Mouse (Mus musculus) midbrain, embryonic 10.5 days (tissue): ENCODE data around the gene Tmem270. TPM values are rescaled to one million over a fixed set of nuclear protein-coding genes. Genes with fewer than 3 reads are reported as not detected.
A peak's percentile ranks its signal among the peaks of the same experiment; 100 is the strongest.
"Not testable (repeated sequence)": the region's sequence is repeated elsewhere in the genome, so short reads cannot be mapped to it uniquely, and the experiment has no call there.

ENCODE experiments used
- DNase-seq: peaks from one replicate; pipeline ENCODE4 v3.0.0-alpha.2; 2017; ENCODE audit warnings: low spot score
- H3K27ac ChIP-seq: fragments of 300-500 bp; sonication (generic); replicated peaks from 2 replicates; pipeline ENCODE4 v1.5.1; 2016; ENCODE audit warnings: mild to moderate bottlenecking
- H3K27me3 ChIP-seq: fragments of 300-500 bp; sonication (generic); 2 replicates; pipeline ENCODE4 v1.6.1; 2016; ENCODE audit warnings: low read depth, mild to moderate bottlenecking; ENCODE audit not compliant: poor library complexity, severe bottlenecking
- H3K36me3 ChIP-seq: fragments of 300-500 bp; sonication (generic); 2 replicates; pipeline ENCODE4 v1.6.1; 2016; ENCODE audit warnings: mild to moderate bottlenecking, moderate library complexity
- H3K4me1 ChIP-seq: fragments of 300-500 bp; sonication (generic); 2 replicates; pipeline ENCODE4 v1.6.1; 2016
- H3K4me3 ChIP-seq: fragments of 300-500 bp; sonication (generic); 2 replicates; pipeline ENCODE4 v1.5.1; 2016; ENCODE audit warnings: mild to moderate bottlenecking, moderate library complexity
- H3K9me3 ChIP-seq: fragments of 300-500 bp; sonication (generic); replicated peaks from 2 replicates; pipeline ENCODE4 v1.6.1; 2016; ENCODE audit warnings: mild to moderate bottlenecking
- WGBS: fragments of 180-500 bp; shearing (Covaris S2); methylation state at CpG from one replicate; pipeline ENCODE4 v1.1.7; 2016; 5-methylcytosine and 5-hydroxymethylcytosine counted together
- polyA plus RNA-seq: library from polyadenylated mRNA; unstranded; fragments of >200 nt; fragmentation: Nextera tagmentation; extraction: Ambion mirVana; gene quantifications from 2 replicates; pipeline ENCODE4 v1.2.1, GENCODE M21; 2016

Tmem270 gene
- polyA plus RNA-seq, 1 experiment from 2014 or later: not detected

DNA sequence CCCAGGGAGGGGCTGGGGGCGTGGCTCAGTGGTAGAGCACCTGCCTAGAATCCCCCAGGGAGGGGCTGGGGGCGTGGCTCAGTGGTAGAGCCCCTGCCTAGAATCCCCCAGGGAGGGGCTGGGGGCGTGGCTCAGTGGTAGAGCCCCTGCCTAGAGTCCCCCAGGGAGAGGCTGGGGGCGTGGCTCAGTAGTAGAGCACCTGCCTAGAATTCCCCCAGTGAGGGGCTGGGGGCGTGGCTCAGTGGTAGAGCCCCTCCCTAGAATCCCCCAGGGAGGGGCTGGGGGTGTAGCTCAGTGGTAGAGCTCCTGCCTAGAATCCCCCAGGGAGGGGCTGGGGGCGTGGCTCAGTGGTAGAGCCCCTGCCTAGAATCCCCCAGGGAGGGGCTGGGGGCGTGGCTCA, 33.0 kb upstream of the Tmem270 start:
- DNase-seq, H3K9me3 ChIP-seq, H3K27ac ChIP-seq, H3K4me3 ChIP-seq, H3K4me1 ChIP-seq, H3K36me3 ChIP-seq: not testable (repeated sequence)
- 88% methylated on average over 6 of the region's 7 CpGs for WGBS
- H3K27me3 ChIP-seq: peaks cover 11% of the 10 kb centered on the region; the same call in 1 of the 2 replicates

DNA sequence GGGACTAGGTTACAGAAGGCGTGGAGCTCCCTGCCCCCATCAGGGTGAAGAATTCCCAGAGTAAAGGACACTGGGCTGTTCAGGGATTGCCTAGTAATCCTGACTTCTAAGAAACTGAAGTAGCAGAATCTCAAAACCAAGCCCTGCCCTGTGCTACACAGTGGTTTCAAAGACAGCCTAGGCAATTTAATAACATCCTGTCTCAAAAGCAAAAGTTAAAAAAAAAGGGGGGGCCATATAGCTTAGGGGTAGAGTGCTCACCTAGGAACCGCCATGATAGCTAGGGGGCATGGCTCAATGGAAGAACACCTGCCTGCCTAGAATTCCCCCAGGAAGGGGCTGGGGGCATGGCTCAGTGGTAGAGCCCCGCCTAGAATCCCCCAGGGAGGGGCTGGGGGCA, 32.5 kb upstream of the Tmem270 start:
- no peaks in the 10 kb centered on the region for H3K4me1 ChIP-seq
- 68% methylated on average over 3 of the region's 3 CpGs for WGBS
- no peaks in the 10 kb centered on the region for H3K9me3 ChIP-seq
- no peak overlapping the region for H3K4me3 ChIP-seq
- peaks cover 6% of the 10 kb centered on the region; the same call in 1 of the 2 replicates for H3K27me3 ChIP-seq
- H3K36me3 ChIP-seq: peaks cover 5% of the 10 kb centered on the region; the same call in 1 of the 2 replicates
- DNase-seq: no peak
- H3K27ac ChIP-seq: no peak overlapping the region

DNA sequence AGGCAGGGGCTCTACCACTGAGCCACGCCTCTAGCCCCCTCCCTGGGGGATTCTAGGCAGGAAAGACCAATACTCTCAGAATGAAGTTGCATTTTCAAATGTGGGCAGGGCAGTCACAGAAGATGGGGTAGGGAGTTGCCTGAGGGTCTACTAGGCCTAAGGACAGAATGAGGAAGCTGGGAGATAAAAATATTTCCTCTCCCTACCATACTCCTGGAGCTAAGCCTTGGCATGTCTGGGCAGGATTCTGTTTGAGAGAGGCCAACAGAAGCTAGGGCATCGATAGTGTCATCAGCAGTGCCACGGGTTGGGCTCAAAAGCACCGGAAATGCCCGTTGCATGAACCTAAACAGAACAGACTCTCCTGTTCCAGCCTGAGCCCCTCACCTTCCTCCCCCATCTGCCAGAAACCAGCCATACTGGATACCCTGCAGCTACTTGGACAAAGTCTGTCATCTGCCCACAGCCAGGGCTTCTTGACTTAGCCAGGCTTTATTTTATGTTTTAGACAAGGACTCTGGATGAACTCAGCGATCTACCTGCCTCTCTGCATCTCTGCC, 30.2 kb upstream of the Tmem270 start:
- no peaks in the 10 kb centered on the region for H3K27me3 ChIP-seq
- H3K4me1 ChIP-seq: peaks cover 6% of the 10 kb centered on the region
- whole genome bisulfite sequencing: 91% methylated on average over 6 of the region's 6 CpGs
- H3K9me3 ChIP-seq: no peaks in the 10 kb centered on the region
- peaks cover 10% of the 10 kb centered on the region; the same call in 1 of the 2 replicates for H3K36me3 ChIP-seq
- H3K4me3 ChIP-seq: no peak overlapping the region
- DNase-seq: no peak
- H3K27ac ChIP-seq: no peak overlapping the region

DNA sequence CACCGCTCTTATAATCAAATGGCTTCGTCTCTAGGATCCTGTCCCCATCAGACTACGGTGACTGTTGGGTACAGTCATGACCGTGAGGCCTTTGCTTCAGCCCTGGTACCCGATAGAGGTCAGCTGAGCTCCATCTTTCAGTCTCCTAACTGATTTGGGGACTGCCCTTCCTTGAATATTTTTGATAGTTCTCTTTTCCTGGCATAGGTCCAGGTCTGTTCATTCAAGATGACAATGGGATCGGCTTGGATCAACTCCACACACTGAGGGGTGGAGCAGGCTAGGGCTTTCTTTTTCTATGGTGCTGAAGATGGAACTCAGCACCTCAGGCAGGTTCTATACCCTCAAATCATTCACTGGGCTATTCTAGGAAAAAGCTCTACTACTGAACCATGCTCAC, 29.5 kb upstream of the Tmem270 start:
- Histone ChIP-seq H3K9me3 (no peaks in the 10 kb centered on the region), H3K27ac (no peak overlapping the region), H3K27me3 (no peaks in the 10 kb centered on the region), H3K4me3 (no peak overlapping the region), H3K4me1 (peaks cover 6% of the 10 kb centered on the region), H3K36me3 (peaks cover 10% of the 10 kb centered on the region; the same call in 1 of the 2 replicates)
- no peak for DNase-seq
- 96% methylated on average over 6 of the region's 6 CpGs for WGBS

DNA sequence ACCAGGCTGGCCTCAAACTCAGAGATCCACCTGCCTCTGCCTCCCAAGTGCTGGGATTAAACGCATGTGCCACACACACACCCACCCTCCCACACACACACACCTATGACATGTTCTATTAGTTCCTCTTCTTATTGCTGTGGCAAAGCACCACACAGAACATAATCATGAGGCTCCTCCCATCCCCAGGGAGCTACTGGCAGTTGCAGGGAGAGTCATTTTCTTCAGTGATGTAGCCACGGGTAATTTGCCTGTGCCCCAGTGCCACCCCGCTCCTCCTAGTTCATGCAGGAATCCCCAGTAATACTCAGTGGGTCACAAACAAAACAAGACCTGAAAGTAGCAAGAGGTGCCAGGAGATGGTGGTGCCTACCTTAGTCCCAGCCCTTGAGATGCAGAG, 28.1 kb upstream of the Tmem270 start:
- peaks cover 10% of the 10 kb centered on the region; the same call in 1 of the 2 replicates for H3K36me3 ChIP-seq
- no peaks in the 10 kb centered on the region for H3K27me3 ChIP-seq
- H3K9me3 ChIP-seq: no peaks in the 10 kb centered on the region
- no peak overlapping the region for H3K4me3 ChIP-seq
- 91% methylated on average over 3 of the region's 3 CpGs for WGBS
- no peak for DNase-seq
- no peak overlapping the region for H3K27ac ChIP-seq
- peaks cover 6% of the 10 kb centered on the region for H3K4me1 ChIP-seq

DNA sequence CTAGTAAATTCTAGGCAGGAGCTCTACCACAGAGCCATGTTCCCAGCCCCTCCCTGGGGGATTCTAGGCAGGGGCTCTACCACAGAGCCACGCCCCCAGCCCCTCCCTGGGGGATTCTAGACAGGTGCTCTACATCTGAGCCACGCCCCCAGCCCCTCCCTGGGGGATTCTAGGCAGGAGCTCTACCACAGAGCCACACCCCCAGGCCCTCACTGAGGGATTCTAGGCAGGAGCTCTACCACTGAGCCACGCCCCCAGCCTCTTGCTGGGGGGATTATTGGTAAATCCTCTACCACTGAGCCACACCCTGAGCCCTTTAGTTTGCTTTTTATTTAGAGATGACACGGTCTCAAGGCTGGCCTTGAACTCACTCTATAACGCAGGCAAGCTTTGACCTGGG, 27.2 kb upstream of the Tmem270 start:
- H3K27me3 ChIP-seq, DNase-seq: not testable (repeated sequence)
- WGBS: 85% methylated on average over 5 of the region's 5 CpGs

DNA sequence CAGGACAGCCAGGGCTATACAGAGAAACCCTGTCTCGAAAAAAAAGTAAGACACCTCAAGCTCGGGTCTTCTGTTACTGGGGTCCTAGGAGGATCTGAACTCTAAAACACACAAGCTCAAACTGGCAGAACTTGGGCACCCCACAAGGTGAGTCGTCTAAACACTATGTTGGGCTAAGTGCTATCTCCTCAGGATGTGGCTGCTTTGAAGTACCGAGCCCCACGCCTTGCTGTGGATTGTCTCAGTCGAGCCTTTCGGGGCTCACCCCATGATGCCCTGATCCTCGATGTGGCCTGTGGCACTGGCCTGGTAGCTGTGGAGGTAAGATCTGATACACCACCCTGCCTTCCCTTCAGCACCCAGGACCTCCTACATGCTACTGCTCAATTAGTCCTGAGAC, 26.7 kb upstream of the Tmem270 start:
- DNase-seq: no peak
- Histone ChIP-seq H3K4me3 (peak overlapping the region; percentile 57; the same call in 1 of the 2 replicates), H3K27ac (no peak overlapping the region), H3K36me3 (peaks cover 10% of the 10 kb centered on the region; the same call in 1 of the 2 replicates), H3K9me3 (no peaks in the 10 kb centered on the region), H3K4me1 (peaks cover 6% of the 10 kb centered on the region), H3K27me3 (no peaks in the 10 kb centered on the region)
- 94% methylated on average over 8 of the region's 8 CpGs for WGBS

More for the DNA sequence above, 27.2 kb upstream of the Tmem270 start:
- peaks cover 10% of the 10 kb centered on the region; the same call in 1 of the 2 replicates for H3K36me3 ChIP-seq
- not testable (repeated sequence) for H3K4me1 ChIP-seq, H3K27ac ChIP-seq, H3K9me3 ChIP-seq, H3K4me3 ChIP-seq

DNA sequence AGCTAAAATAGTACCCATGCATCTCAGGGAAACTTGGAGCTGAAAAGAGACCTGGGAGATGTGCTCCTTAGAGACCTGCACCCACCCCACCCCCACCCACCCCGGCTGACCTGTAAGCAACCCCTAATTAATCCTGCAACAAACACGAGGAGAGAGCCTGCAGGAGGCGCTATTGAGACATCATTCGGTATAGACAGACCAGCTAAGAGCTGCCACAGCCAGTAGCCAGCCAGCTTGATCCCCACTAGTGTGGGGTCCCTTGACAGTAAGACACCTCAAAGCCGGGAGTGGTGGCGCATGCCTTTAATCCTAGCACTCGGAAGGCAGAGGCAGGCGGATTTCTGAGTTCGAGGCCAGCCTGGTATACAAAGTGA, 26.4 kb upstream of the Tmem270 start:
- peak; percentile 52 for DNase-seq
- Histone ChIP-seq H3K4me1 (peaks cover 6% of the 10 kb centered on the region), H3K27me3 (no peaks in the 10 kb centered on the region), H3K27ac (peak overlapping the region; percentile 81; the same call in 1 of the 2 replicates), H3K9me3 (no peaks in the 10 kb centered on the region), H3K4me3 (peak overlapping the region; percentile 57), H3K36me3 (peaks cover 10% of the 10 kb centered on the region; the same call in 1 of the 2 replicates)
- 51% methylated on average over 9 of the region's 9 CpGs for WGBS

DNA sequence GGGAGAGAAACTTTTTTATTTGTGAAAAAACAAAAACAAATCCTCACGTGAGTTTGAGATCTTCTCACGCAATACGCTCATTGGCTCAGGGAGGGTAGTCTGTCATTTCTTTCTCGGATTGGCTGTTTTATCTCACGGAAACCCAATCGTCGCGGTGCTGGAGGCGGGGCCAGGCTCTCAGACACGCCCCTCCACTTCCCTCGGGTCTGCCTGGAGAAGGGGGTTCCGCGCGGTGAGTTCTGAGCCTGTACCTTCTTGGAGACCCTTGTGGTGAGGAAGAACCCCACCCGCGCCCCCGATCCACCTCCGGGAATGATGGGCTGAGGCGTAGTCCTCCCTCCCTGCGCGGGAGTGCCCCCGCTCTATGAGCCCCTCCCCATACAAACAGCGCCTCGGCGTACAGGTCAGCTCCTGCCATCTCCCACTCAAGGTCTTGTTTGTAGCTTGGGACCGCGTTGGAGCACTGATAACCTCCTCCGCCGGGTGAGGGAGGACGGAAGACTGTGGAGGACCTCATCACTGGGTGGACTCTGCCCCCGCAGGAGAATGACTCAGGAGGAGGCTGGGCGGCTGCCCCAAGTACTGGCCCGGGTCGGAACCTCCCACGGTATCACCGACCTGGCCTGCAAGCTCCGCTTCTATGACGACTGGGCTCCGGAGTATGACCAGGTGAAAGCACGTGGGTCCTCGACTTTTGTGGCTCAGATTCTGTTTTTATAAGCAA, 25.8 kb upstream of the Tmem270 start, which contains the start of gene Mettl27:
Gene Mettl27 (plus strand): TSS at position 190 of the 724 bp plus-strand sequence.
- H3K4me3 ChIP-seq: peak within 1 kb of the TSS; percentile 57
- peak within 1 kb of the TSS; percentile 81 for H3K27ac ChIP-seq
- H3K27me3 ChIP-seq: no peaks in the 10 kb centered on the region
- H3K36me3 ChIP-seq: peaks cover 10% of the 10 kb centered on the region; the same call in 1 of the 2 replicates
- peaks cover 6% of the 10 kb centered on the region for H3K4me1 ChIP-seq
- peak; percentile 89 for DNase-seq
- H3K9me3 ChIP-seq: no peaks in the 10 kb centered on the region
- 1% methylated on average over 41 of the region's 41 CpGs for WGBS

DNA sequence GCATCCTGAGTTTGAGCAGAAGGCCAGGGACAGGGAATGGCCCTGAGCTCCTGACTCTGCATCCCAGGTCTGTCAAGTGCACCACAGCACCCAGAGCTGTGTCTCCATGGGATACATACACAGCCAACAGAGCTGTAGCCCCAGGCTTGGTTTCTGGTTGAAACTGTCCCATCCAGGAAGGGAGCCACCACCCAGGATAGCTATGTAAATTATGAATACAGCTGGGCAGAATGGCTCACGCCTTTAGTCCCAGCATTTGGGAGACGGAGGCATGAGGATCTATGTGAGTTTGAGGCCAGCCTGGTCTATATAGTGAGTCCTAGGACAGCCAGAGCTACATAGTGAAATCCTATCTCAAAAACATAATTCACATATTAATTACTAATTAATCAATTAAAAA, 23.5 kb upstream of the Tmem270 start:
- no peaks in the 10 kb centered on the region for H3K9me3 ChIP-seq
- 90% methylated on average over 2 of the region's 2 CpGs for WGBS
- H3K36me3 ChIP-seq: peaks cover 10% of the 10 kb centered on the region; the same call in 1 of the 2 replicates
- H3K4me3 ChIP-seq: no peak overlapping the region
- H3K27ac ChIP-seq: no peak overlapping the region
- no peak for DNase-seq
- H3K4me1 ChIP-seq: peaks cover 6% of the 10 kb centered on the region
- H3K27me3 ChIP-seq: no peaks in the 10 kb centered on the region

DNA sequence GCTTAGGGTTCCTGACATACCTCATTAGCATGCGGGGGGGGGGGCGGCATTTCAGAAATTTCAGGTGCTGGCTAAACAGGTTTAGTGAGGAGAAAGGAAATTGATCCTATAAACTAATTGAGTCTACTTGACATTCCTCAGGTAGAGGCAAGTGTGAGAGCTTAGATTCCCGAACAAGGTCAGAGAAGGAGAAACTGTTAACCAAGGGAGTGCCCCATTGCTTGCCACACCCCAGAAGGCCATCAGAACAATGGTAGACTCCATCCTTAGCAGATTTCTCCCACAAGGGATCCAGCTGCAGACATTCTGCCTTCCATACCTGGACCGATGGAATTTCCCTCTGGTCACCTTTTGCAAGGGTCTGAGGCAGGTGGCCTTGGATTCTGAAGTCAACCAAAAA, 20.2 kb upstream of the Tmem270 start:
- WGBS: 82% methylated on average over 4 of the region's 4 CpGs
- no peak overlapping the region for H3K27ac ChIP-seq
- no peak for DNase-seq

DNA sequence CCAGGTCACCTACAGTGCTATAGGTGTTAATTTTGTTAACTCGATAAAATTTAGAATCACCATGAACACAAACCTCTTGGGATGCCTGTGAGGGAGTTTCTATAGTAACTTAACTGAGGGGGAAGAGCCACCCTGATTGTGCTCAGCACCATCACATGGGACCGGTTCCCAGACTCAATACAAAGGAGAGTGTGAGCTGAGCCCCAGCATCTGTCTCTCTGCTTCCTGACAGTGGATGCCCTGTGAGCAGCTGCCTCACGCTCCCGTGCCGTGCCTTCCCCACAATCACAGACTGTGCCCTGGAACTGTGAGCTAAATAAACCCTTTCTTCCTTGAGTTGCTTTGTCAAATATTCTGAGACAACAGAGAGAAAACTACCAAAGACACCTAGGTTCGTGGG, 16.6 kb upstream of the Tmem270 start:
- no peak overlapping the region for H3K27ac ChIP-seq
- no peaks in the 10 kb centered on the region for H3K36me3 ChIP-seq
- WGBS: 72% methylated on average over 6 of the region's 6 CpGs
- no peak overlapping the region for H3K4me3 ChIP-seq
- DNase-seq: no peak
- no peaks in the 10 kb centered on the region for H3K27me3 ChIP-seq
- no peaks in the 10 kb centered on the region for H3K9me3 ChIP-seq
- H3K4me1 ChIP-seq: no peaks in the 10 kb centered on the region

More for the DNA sequence above, 20.2 kb upstream of the Tmem270 start:
- Histone ChIP-seq H3K27me3 (no peaks in the 10 kb centered on the region), H3K4me3 (no peak overlapping the region), H3K9me3 (no peaks in the 10 kb centered on the region), H3K36me3 (no peaks in the 10 kb centered on the region), H3K4me1 (no peaks in the 10 kb centered on the region)

DNA sequence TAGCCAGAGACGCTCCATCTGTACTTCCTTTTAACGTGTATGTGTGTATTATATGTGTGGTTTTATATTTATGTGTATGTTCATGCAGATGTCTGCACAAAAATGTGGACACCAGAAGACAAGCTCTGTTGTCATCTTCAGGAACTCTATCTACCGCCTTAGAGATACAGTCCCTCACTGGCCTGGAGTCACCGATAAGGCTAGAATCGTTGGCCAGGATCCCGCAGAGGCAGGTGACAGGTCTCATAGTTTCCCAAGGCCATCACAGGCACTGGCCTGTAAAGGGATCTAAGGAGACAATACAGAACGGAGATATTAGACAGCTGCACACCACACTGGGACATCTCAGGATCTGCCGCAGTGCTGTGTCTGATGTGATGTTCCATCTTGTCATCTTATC, 14.6 kb upstream of the Tmem270 start:
- H3K9me3 ChIP-seq: 0 out of 2 replicates have a peak, but pooled peaks cover 3% of the 10 kb centered on the region
- H3K36me3 ChIP-seq: no peaks in the 10 kb centered on the region
- no peaks in the 10 kb centered on the region for H3K4me1 ChIP-seq
- H3K27me3 ChIP-seq: no peaks in the 10 kb centered on the region
- no peak overlapping the region for H3K27ac ChIP-seq
- H3K4me3 ChIP-seq: no peak overlapping the region
- 91% methylated on average over 8 of the region's 8 CpGs for WGBS
- DNase-seq: no peak
